Mouse (Mus musculus) bone marrow macrophage, adult 2 months (primary cell): ENCODE data around the gene Capzb. TPM values are rescaled to one million over a fixed set of nuclear protein-coding genes. Genes with fewer than 3 reads are reported as not detected.

Experiments
- H3K27ac ChIP-seq: 2 replicates; pipeline ENCODE4 v1.5.1; 2012; ENCODE audit warnings: low read depth, low read length; ENCODE audit not compliant: insufficient read depth
- H3K4me1 ChIP-seq: 2 replicates; pipeline ENCODE4 v1.6.1; 2012; ENCODE audit warnings: low read length; ENCODE audit not compliant: control insufficient read depth, insufficient read depth
- H3K4me3 ChIP-seq: 2 replicates; pipeline ENCODE4 v1.5.1; 2012; ENCODE audit warnings: mild to moderate bottlenecking, low read length, moderate library complexity; ENCODE audit not compliant: insufficient read depth
- CTCF ChIP-seq: IDR thresholded peaks from 2 replicates; pipeline ENCODE4 v1.5.1; 2012; ENCODE audit warnings: low read depth, mild to moderate bottlenecking, low read length, moderate library complexity
- POLR2A ChIP-seq: IDR thresholded peaks from 2 replicates; pipeline ENCODE4 v1.6.1; 2012; ENCODE audit warnings: mild to moderate bottlenecking, low read depth, low read length, borderline replicate concordance
- polyA plus RNA-seq: library from polyadenylated mRNA; stranded (reverse); fragments of >200 nt; gene quantifications from 2 replicates; pipeline ENCODE4 v1.2.4, GENCODE M21; 2012; ENCODE audit not compliant: missing spikeins, insufficient read depth, insufficient read length

Gene Capzb
- polyA plus RNA-seq, 1 experiment: 483 TPM

DNA sequence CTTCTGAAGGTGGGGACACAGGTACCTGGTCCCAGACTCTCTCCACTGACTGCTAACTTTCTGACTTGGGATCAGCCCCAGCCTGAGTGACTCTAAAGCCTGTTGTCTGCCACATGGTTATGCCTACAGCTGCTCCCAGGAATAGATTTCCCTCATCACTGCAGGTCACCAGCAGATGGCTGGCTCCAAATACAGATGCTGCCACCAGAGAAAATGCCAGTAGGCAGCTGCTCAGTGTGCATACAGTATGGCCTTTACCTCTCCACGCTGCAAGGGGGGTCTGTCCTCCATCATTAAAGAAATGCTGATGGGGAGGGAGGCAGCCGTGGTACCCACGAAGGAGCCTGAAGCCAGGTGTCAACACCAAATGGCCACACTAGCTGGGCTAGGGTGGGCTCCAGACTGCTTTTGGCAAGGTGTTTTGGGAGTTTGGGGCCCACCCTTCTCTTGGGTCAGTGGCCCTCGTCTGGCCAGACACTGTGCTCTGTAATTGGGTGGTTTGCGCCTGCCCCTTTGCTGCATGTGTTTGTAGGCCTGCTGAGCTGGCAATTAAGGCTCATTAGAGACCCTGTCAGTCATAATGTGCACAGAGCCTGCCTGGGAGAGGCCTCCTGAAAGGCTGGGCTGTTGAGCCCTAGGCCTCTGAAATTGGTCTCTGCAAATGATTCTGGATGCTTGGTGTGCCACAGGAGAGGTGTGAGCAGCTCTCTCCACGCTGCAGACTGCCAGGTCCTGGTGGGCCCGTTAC is 53.6 kb downstream of the Capzb start:
- H3K27ac ChIP-seq: no peak overlapping the region

GRCm38 (mm10) chr4:139247966-139248365 is 55.3 kb downstream of the Capzb start:
- TF ChIP-seq CTCF (no peak), POLR2A (no peak)
- H3K4me1 ChIP-seq: peaks cover 39% of the 10 kb centered on the region
- no peak overlapping the region for H3K27ac ChIP-seq
- H3K4me3 ChIP-seq: no peak overlapping the region

More for the DNA sequence above, 53.6 kb downstream of the Capzb start:
- TF ChIP-seq POLR2A: no peak
- no peak for TF ChIP-seq CTCF
- H3K4me3 ChIP-seq: no peak overlapping the region
- H3K4me1 ChIP-seq: peaks cover 27% of the 10 kb centered on the region

GRCm38 (mm10) chr4:139248736-139249135 is 56.0 kb downstream of the Capzb start:
- no peak overlapping the region for H3K4me3 ChIP-seq
- H3K4me1 ChIP-seq: peaks cover 39% of the 10 kb centered on the region
- H3K27ac ChIP-seq: peak overlapping the region; percentile 35
- no peak for TF ChIP-seq CTCF
- no peak for TF ChIP-seq POLR2A

DNA sequence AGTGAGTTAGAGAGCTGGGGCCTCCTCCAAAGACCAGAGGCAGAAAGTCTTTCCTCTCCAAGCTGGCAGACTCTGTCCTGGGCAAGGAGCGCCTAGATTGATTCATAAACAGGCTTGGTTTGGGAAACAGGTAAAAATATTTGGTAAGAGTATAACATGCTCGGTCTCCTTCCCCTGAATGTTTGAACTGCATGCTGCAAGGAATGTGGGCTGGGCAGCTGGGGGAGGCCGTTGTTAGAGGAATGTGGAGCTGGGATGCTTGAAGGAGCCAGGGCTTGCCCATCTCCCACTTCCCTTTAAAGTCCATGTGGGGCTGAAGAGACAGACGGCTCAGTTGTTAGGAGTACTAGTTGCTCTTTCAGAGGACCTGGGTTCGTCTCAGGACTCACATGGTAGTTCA is 57.3 kb downstream of the Capzb start:
- 0 out of 2 replicates have a peak overlapping the region, but pooled peaks have one; percentile 50 for H3K27ac ChIP-seq
- H3K4me1 ChIP-seq: peaks cover 39% of the 10 kb centered on the region
- H3K4me3 ChIP-seq: no peak overlapping the region
- TF ChIP-seq POLR2A (no peak), CTCF (no peak)

DNA sequence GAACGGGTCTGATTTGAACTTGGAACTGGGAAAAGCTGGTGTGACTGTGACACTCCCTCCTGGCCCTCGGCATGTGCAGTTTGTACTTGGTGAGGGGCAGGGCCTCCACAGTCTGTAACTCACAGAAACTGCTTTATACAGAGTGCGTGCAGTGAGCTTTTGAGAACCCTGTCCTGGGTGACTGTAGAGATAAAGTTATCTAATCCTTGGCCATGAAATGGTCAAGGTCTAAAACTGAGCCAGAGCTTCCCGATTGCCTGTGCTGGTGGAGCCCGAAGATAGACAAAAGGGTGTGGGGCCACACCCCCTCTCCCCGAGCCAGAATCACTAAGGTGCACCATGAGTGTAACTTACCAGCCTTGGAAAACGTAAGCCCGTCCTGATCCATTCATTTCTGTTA is 58.2 kb downstream of the Capzb start:
- TF ChIP-seq POLR2A (no peak), CTCF (no peak)
- no peak overlapping the region for H3K4me3 ChIP-seq
- H3K4me1 ChIP-seq: peaks cover 39% of the 10 kb centered on the region
- no peak overlapping the region for H3K27ac ChIP-seq

GRCm38 (mm10) chr4:139252051-139252760 is 59.5 kb downstream of the Capzb start:
- no peak for TF ChIP-seq POLR2A
- peak; percentile 81 for TF ChIP-seq CTCF
- Histone ChIP-seq H3K4me3 (no peak overlapping the region), H3K4me1 (peaks cover 39% of the 10 kb centered on the region), H3K27ac (peak overlapping the region; percentile 41)

DNA sequence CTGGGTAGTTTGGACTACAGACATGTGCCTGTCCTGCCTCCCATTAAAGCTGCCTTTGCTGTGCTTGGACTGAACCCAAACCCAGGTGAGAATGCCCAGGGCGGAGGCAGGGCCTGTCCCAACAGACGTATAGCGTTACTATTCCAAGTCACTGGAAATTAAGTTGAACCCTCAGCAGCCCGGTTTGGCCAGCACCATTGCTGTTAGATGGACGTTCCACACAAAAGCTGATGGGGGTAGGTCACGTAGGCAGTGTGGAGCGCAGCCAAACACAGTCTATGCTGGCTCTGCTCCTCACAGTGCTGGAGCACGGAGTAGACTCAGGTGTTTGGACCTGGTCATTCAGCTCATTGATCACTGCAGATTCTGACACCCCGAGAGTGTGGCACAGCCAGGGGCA is 60.5 kb downstream of the Capzb start:
- H3K4me3 ChIP-seq: no peak overlapping the region
- no peak overlapping the region for H3K27ac ChIP-seq
- peaks cover 39% of the 10 kb centered on the region for H3K4me1 ChIP-seq
- no peak for TF ChIP-seq CTCF
- no peak for TF ChIP-seq POLR2A

GRCm38 (mm10) chr4:139256146-139256545 is 63.4 kb downstream of the Capzb start:
- H3K27ac ChIP-seq: no peak overlapping the region
- TF ChIP-seq POLR2A (no peak), CTCF (no peak)
- peaks cover 27% of the 10 kb centered on the region for H3K4me1 ChIP-seq
- no peak overlapping the region for H3K4me3 ChIP-seq

- H3K4me3 ChIP-seq: no peak overlapping the region
- no peak for TF ChIP-seq POLR2A
- no peak for TF ChIP-seq CTCF
- no peak overlapping the region for H3K27ac ChIP-seq
- H3K4me1 ChIP-seq: peaks cover 22% of the 10 kb centered on the region
Measured at GRCm38 (mm10) chr4:139256708-139257107, 64.0 kb downstream of the Capzb start.
